Mouse (Mus musculus) forebrain, embryonic 14.5 days (tissue): ENCODE results near the gene Htr1f. TPM values are rescaled to one million over a fixed set of nuclear protein-coding genes. Genes with fewer than 3 reads are reported as not detected.

ENCODE experiments used
- microRNA-seq: library from miRNA; unstranded; fragments of <30 nt; microRNA quantifications from one replicate; pipeline ENCODE4, GENCODE M21; 2016
- polyA plus RNA-seq: library from polyadenylated mRNA; unstranded; fragments of >200 nt; fragmentation: Nextera tagmentation; extraction: Ambion mirVana; gene quantifications from 2 replicates; pipeline ENCODE4 v1.2.1, GENCODE M21; 2014

The Htr1f gene
- polyA plus RNA-seq, 1 experiment from 2014 or later: 0.19 TPM

Small RNAs within 50 kb of the gene (microRNA-seq; reads per million reads assigned to microRNA genes)
- not detected for gene Gm23374
